Mouse (Mus musculus): Measurements from ENCODE around the gene Rgl1.

Gene Rgl1

DNA sequence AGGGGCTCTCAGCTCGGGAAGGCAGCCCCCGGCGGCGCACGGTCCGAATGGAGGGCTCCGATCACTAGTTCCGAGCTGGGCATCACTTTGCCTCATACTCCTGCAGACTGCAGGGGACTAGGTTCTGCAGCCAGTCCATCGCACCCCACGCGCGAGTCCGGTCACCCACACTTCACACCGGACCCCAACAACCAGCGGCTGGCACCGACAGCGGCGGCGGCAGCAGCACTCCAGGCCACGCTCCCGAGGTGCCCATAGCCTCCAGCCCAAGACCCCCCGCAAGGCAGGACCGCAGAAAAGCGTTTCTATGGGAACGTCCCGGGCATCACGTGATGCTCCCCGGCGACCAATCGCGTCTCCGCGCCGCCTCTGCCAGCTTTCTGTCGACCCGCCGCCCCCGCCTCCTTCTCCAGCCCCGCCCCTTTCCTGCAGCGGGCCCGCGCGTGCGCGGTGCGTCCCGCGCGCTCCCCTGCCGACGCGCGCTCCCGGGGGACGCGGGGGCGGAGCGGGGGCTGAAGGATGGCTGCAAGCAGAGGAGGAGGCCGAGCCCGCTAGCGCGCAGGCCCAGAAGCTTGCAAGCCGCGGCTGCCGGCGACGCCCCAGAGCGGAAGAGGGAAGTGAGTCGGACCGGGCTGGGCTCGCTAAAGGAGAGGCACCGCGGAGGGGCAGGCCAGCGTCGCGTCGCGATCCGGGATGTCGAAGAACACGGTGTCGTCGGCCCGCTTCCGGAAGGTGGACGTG is at the start of gene Rgl1, which contains the start of gene Arpc5:
Gene Rgl1, minus strand, starts transcription at position 320 of the 741 bp plus-strand sequence.
Gene Arpc5, plus strand, starts transcription at position 511 of the 741 bp plus-strand sequence.
- DNase-seq (ENCODE audit: low read depth) = peak; percentile 90

DNA sequence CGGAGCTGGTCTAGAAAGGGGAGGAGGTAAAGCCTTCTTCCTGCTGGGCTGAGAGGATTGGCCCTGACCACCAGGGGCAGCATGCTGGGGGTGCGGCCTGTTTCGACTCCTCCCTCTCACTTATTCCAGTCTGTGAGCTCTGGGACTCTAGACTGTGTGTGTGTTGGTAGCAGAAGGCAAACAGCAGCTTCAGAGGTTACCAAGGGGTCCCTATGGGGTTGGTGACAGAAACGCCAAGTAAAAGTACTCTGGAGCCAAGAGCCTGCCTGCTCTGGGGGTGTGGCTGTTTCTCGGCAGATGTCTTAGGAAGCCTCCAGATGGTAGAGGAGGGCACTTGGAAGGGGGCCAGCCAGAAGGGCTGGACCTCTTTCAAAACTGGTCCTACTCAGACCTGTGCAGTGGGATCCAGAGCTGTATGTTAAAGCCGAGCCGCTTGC is 49.1 kb upstream of the Rgl1 start:
- no peak for DNase-seq (ENCODE audit: low read depth)

DNA sequence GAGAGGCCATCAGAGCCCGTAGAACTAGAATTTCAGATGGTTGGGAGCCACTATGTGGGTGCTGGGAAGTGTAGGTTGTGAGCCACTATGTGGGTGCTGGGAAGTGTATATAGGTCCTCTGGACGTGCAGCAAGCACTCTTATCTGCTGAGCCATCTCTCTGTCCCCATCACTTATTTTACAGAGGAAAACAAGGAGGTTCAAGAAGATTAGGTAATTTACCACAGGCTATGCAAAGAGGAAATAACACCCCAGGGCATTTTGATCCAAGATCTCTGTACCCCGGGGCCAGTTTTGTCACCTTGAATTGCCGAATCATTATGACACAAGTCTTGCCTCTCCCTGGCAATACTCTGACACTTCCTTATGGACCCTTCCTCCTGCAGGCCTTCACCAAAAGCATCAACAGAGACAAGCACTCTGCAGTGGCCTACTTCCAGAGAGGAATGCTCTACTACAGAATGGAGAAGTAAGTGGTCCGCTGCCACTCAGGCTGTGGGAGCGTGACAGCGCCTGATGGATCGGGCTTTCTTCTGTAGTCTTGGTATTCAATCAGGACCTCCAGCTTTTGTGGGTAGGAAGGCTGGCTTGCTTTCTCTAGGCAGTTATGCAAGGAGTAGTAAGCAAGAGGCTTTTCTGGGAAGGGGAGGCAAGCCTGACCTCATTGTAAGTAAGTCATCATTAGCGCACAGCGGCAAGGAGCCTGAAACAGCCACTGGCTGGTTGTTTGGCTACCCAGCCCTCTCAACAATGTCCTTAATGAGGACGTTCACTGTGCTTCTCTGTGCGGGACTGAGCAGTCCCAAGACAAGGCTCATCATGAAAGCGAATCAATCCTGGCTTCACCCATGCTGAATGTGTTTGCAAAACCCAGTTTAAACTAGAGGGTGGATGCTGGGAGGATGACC is 44.6 kb upstream of the Rgl1 start:
- no peak for DNase-seq (ENCODE audit: low read depth)

DNA sequence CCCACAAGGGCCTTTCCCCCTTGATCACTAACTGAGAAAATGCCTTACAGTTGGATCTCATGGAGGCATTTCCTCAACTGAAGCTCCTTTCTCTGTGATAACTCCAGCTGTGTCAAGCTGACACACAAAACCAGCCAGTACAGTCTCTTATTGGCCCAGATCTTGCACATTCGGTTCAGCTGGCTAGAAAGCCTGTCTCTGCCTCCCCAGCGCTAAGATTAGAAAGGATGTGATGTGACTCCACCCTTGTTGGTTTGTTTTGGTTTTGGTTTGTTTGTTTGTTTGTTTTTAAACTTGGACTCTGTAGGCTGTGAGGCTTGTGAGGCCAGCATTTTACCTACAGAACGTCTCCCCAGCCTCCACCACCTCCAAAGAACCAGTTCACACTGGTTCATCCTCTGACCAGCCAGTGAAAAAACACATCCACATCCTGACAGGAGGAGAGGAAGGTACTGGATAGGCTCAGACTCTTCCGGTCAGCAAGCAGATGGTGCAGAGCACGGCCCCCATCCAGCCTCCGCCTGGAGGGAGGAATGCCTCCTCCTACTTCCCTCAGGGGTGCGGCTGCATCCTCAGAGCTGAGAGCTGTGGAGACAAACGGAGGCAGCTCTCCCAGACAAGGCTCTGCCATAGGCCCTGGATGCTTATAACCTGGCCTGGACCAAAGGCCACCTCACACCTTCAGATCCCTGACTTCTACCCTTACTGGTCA is 43.5 kb upstream of the Rgl1 start:
- DNase-seq (ENCODE audit: low read depth) = no peak

DNA sequence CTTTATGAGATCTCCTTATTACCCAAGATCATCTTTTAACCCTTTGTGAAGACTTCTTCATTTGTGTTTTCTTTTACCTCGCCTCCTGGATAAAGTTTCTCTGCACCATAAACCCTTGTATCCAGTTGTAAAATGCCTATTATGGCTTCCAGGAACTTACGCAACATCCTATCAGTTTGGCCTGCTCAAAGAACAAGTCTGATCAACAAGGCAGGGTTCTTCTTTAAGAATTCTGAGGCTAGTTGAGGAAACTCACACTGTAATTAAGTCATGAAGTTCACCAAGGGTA is 42.2 kb upstream of the Rgl1 start:
- DNase-seq (ENCODE audit: low read depth) = no peak

DNA sequence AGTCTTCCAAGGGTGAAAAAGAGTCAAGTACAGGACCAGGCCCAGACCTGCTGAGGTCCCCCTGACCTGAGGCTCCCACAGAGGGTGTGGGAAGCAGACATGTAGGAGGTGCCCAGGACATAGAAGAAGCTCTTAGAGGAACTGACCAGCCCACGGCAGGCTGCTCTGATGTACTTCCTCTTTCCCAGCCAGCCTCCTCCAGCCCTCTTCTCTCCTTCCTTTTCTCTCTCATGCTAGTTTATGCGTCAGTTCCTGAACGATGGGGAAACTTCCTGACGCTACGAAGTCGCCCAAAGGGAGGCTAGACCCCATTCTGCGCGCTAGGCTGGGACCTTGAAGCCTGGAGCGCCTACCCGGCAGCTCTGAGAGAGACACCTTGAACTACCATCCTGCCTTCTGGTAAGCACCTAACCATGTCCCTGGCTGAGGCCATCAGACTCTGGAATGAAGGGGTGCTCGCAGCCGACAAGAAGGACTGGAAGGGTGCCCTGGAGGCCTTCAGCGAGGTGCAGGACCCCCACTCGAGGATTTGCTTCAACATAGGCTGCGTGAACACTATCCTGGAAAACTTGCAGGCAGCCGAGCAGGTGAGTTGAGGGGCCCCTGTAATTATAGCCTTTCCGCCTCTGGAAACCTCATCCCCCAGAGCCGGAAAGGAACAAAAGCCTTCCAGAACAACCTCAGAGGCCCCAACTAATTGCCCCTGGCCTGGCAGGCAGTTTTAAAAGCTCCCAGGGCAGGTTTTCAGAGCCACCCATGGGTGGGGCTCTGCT is 41.7 kb upstream of the Rgl1 start:
- no peak for DNase-seq (ENCODE audit: low read depth)

DNA sequence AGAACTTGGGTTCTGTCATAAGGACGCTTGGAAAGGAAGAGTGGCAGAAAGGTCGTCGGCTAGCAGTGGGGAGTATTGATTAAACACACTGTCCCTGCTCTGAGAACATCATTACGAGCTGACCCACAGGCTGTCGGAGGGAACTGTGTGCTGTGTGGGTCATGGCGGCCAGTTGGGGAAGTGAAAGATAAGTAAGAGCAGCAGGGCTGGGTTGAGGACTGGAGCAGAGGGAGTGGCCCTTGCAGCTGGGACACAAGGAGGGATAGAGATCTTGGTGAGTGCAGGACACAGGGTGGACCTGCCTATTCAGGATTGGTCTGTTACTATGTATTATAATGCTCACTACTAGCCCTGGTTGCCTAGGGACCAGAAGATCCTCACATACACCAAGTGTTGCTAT is 38.8 kb upstream of the Rgl1 start:
- DNase-seq (ENCODE audit: low read depth) = no peak

DNA sequence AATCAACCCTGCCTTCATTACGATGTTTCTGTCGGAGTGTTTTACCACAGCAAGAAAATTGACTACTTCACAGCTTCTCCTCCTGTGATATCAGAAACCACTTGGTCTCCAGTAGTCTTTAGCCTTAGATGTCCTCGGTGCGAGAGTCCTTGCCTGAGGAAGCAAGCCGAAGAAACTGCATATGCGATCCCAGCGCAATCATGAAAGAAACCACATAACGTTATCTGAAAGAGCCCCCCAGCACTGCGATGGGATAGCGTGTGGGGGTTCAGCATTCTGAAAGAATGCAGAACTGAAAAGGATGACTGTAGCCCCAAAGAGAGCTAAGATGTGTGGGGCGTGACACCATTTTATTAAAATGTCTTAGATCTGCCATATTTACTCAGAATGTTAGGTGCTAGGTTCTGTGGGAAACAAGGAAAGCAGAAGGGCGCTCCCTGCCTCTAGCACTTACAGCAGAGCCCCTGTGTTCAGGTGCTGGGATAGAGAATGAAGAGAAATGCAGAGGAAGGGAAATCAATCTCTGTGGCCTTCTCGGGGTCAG is 34.6 kb upstream of the Rgl1 start:
- DNase-seq (ENCODE audit: low read depth) = no peak

DNA sequence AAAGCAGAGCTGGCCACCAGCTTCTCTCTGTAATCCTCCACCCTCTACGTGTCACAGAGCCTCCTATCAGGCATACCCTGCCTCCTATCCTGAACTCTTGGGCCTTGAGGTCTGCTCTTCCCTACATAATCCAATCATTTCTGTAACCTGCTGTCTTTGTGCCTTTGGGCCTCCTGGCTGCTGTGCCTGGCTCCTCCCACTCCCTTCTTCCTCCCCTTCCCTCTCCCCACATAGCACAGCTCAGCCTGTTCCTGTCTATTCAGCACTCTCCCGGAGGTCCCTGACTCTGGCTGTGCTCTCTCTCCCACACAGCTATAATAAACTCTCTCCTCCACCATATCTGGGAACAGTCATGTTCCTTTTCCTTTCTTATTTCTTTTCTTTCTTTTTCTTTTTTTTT is 33.7 kb upstream of the Rgl1 start, which contains the start of gene Ncf2:
Gene Ncf2, plus strand, starts transcription at position 298 of the 400 bp plus-strand sequence.
- DNase-seq (ENCODE audit: low read depth) = no peak

DNA sequence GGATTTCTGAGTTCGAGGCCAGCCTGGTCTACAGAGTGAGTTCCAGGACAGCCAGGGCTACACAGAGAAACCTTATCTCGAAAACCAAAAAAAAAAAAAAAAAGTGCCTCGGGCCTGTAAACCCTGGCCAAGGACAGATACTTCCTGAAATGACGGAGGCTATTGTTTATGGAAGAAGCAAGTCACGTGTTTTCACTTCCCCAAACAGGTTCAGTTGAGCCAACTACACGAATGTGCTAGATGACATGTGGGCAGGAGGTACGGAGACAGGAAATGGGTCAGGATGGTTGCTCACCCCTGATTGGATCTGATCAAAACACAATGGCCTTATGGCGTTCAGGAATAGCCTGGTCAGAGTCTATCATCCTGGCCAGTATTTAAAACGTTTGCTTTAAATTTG is 32.0 kb upstream of the Rgl1 start:
- DNase-seq (ENCODE audit: low read depth) = no peak

DNA sequence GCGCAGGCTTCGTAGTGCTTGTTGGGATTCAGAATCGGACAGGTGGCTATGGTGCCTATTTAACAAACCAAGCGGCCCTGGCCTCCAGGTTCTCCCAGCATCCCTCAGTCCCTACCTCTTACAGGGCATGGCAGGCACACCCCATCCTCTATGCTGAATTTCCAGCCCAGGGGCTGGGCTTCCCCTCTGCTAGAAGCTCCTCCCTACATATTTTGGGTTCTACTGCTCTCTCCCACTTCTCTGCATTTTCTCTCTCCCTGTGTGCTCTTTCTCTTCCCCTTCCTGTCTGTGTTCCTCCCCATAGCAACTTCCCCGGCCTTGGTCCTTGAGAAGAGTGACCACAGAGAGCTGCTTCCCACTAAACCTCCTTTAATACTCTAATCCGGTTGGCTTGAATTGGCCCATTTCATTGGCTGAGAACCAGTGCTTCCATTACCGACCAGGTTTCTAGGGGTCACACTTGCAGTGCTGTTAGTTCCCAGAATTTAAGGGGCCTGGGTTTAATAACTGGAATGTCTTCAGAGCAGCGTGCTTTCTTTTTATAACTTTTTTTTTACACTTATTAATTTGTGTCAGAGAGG is 30.6 kb upstream of the Rgl1 start:
- no peak for DNase-seq (ENCODE audit: low read depth)

DNA sequence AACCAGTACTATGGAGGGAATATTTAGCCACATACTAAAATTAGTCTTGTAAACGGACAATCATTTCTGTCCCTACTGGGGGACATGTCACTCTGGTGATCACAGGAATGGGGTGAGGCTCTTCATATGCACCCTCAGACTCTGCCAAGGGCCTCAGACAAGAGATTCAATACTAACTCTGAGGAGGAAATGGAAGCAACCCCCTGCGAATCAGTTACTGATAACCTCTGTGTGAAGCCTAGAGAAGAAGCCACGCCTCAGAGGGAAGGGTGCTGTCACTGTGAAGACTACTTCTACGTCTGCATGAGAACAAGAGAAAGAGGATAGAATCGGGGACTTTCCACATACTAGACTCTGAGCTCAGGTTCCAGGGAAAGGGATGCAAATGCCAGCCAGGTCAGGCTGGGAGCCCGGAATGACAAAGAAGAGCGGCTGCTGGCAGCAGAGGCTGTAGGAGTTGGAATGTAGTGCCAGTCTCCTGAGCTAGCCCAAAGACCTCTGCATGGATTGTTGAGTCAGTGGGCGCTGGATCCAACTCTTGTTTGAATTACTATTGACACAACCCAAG is 29.6 kb upstream of the Rgl1 start:
- DNase-seq (ENCODE audit: low read depth) = no peak

DNA sequence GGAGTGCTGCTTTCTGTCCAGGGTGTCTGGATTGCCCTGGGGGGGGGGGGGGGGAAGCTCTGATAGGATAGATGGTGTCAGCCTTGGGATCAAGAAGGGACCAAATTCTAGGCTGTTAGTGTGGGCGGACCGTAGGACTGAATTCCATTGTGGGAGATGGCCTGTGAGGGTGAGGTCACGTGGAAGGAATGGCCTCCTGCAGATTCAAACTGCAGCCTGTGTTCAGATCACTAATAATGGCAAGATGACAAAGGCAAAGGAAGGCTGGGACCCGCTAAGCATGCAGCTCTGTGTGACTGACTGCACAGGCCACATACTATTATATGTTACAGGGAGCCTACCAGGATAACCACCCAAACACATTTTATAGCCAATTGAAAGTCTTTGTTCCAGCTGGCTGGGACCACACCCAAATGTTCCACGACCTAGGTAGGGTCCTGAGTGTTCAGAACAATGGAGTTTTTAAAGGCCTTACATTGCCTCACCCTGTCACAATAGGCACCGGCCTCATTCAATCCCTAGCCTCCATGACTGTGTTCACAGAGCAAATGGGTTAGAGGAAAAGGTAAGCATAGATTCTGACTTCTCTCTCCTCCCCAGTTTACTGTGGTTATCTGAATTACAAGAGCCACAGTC is 27.5 kb upstream of the Rgl1 start:
- DNase-seq (ENCODE audit: low read depth) = no peak

DNA sequence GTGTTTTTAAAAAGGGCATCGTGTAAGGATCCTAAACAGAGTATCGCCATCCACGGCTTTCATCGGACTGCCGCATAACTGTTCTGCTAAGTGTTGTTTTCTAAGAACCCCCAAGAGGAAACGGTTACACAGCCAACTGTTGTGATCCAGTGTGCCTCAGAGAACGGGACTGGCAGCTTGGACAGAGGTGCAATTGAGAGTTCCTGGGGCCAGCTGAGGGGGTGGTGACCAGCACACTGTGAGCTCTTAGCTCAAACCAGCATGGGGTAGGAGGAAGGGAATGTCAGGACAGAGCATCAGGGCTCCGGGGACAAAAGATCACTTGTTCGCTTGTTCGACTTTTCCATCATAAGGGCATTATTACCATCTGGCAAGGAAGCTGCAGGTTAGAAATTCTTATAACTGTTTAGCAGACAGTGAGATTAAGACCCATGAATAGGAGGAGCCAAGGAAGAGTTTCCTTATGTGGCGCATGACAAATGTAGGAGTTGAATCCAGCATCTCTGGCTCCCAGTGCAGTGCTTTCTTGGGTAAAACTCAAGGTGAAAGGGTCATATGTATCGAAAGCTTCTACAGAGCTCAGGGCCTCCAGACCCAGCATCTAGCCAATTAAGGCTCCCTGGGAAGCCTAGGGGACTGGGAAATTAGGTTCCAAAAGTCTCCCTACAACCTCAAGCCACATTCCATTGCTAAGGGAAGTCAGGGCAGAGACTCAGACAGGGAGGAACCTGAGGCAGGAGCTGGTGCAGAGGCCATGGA is 26.8 kb upstream of the Rgl1 start:
- DNase-seq (ENCODE audit: low read depth) = no peak

DNA sequence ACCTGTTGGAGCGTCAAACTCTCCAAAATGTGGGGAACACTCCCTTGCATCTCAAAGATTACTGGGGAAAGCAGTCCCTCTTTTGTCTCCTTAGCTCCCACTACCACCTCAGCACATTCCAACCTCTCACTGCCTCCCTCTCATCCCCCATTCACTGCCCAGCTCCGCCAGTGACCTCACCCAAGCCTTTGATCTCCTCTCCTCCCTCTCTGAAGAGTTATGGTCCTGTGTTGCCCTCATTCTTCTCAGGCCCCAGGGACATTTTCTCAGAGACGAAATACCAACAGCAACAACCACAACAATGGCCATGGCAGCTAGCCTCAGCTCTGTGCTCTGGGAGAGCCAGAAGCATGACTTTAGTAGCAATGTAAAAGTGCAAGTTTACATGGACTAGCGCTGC is 25.1 kb upstream of the Rgl1 start:
- no peak for DNase-seq (ENCODE audit: low read depth)

DNA sequence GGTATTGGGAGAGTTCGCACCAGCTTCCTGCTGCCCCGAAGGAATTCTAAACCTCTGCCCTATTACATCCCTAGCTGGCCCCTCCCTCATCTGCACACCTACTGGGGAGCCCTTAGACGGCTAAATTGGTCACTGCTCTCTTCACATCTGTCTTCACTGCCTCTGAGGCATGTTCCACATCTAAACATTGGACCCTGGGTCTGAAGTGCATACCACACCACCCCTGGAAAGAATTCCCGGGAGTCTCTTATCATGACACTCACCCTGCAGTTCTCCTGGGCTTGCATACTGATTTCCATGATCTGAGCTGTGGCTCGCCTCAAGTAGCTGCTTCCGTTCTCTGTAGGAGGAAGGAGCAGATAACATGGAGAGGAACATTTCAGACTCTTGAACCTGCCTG is 24.7 kb upstream of the Rgl1 start:
- DNase-seq (ENCODE audit: low read depth) = no peak

DNA sequence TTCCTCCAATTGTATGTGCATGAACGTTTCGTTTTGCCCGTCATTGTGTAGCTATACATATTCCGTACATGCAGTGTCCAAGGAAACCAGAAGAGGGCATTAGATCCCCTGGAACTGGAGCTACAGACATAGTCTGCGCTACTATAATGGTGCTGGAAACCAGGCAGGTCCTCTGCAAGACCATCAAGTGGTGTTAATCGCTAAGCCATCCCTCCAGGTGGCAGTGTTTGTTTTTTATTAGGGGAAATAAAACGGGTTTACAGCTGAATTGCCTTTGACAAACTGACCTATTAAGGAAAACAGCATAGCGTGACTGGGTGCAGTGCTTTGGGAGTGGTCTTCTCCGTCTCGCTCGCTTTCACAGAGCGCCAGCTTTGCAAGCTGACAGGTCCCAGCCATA is 24.1 kb upstream of the Rgl1 start:
- no peak for DNase-seq (ENCODE audit: low read depth)

DNA sequence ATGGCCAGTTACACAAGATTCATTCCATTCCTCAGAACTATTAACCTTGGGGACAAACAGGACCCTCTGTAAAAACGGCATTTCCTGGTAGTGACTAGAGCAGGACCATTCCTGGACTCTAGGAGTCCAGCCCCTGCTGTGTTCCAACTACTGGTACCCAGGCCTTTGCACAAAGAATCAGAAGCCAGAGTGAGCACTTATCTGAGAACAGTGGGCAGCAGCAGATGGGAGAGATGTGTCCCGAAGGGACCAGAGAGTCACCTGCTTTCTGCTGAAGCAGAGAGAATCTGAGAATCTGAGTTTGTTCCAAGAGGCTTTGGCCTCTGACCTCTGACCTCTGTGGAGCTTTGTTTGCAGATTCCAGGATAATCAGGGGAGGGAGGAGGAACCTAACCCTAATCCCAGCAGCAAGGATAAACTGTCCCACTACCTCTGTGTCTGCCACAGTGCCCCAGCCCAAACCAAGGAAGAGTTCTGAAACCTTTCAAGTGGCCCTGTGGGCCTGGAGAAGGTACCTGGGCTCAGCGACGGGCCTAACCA is 22.0 kb upstream of the Rgl1 start:
- DNase-seq (ENCODE audit: low read depth) = no peak

DNA sequence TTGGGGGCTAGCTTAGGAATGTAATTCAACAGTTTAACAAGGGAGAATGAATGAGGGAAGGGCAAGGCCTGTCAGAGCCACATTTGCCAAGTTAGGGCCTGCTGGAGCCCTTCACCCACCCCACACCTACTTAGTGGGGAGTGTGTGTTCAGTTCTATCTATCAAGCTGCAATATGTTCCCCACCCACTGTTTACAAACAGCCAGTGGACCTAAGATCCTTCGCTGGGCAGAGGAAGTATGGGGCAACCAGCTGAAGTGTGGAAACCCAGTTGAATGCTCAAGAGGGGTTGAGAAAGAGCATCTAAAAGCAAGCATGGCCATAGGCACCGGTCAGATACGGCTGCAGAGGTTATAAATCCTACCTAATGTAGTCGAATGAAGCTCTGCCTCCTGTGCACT is 20.8 kb upstream of the Rgl1 start:
- no peak for DNase-seq (ENCODE audit: low read depth)
